Mouse (Mus musculus) fibroblast of lung, adult 2 months (primary cell): ENCODE measurements around the gene Tmem191c.

Source experiments
- DNase-seq: peaks from one replicate; pipeline ENCODE4 v3.0.0-alpha.2; 2011; ENCODE audit warnings: low read depth

The Tmem191c gene

GRCm38 (mm10) chr16:17331116-17331515 is 55.2 kb downstream of the Tmem191c start, which contains the start of gene Serpind1:
Gene Serpind1, plus strand, starts transcription at chr16:17331371.
- no peak for DNase-seq

GRCm38 (mm10) chr16:17331855-17332254 is 56.0 kb downstream of the Tmem191c start:
- no peak for DNase-seq
